28 mouse cellular contexts compared by ENCODE assay signal in the genomic region with DNA sequence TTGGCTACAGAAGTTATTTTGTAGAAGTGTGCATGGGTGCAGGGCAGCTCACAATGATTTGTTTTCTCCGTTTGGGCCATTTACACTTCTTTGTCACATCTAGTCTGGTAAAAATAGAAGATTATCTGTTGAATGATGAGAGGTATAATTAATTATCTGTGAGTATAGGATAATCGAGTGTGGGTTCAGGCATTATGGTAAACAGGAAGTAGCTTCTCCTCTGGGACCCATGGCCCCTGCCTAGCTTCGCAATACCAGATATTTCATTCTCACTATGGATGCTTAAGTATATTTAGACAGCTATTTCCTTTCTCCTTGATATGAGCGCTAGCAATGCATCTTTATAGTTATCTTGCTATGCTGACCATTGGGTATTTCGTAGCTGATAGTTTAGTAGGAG.
"Had no signal": no experiment of that assay in that cellular context is flagged by ENCODE, and none has a peak within 500 bp of the region (broad histone marks: within the 10 kb centered on the region; RNA-seq: fewer than 3 reads in every experiment).

No protein-coding gene starts in this region.

- H3K27ac ChIP-seq: embryonic facial prominence, embryonic 10.5 days; embryonic facial prominence, embryonic 12.5 days; embryonic facial prominence, embryonic 13.5 days; embryonic facial prominence, embryonic 15.5 days; forebrain, embryonic 10.5 days; forebrain, embryonic 12.5 days; forebrain, embryonic 13.5 days; forebrain, embryonic 15.5 days; gastrocnemius, adult 2 months had no signal

- H3K36me3 ChIP-seq: embryonic facial prominence, embryonic 10.5 days; embryonic facial prominence, embryonic 12.5 days; embryonic facial prominence, embryonic 13.5 days; embryonic facial prominence, embryonic 15.5 days; forebrain, embryonic 10.5 days; forebrain, embryonic 12.5 days; forebrain, embryonic 15.5 days had no signal

- H3K27me3 ChIP-seq: embryonic facial prominence, embryonic 12.5 days; embryonic facial prominence, embryonic 13.5 days; embryonic facial prominence, embryonic 15.5 days; forebrain, embryonic 12.5 days; forebrain, embryonic 13.5 days; forebrain, embryonic 15.5 days had no signal

- H3K4me3 ChIP-seq: embryonic facial prominence, embryonic 10.5 days; embryonic facial prominence, embryonic 12.5 days; embryonic facial prominence, embryonic 13.5 days; embryonic facial prominence, embryonic 15.5 days; erythroblast, embryonic 14.5 days; forebrain, embryonic 10.5 days; forebrain, embryonic 12.5 days; forebrain, embryonic 13.5 days; forebrain, embryonic 15.5 days; gastrocnemius, adult 2 months had no signal

- H3K9ac ChIP-seq: embryonic facial prominence, embryonic 12.5 days; embryonic facial prominence, embryonic 13.5 days; embryonic facial prominence, embryonic 15.5 days; forebrain, embryonic 12.5 days; forebrain, embryonic 13.5 days; forebrain, embryonic 15.5 days; forebrain, postnatal 0 days had no signal

- ATAC-seq: forebrain, embryonic 13.5 days; forebrain, embryonic 14.5 days; forebrain, embryonic 15.5 days; forebrain, embryonic 16.5 days; forebrain, postnatal 0 days had no signal

- H3K4me1 ChIP-seq: embryonic facial prominence, embryonic 10.5 days; embryonic facial prominence, embryonic 12.5 days; embryonic facial prominence, embryonic 13.5 days; embryonic facial prominence, embryonic 15.5 days; forebrain, embryonic 10.5 days; forebrain, embryonic 12.5 days; forebrain, embryonic 13.5 days; forebrain, embryonic 15.5 days had no signal

- H3K9me3 ChIP-seq: embryonic facial prominence, embryonic 10.5 days; embryonic facial prominence, embryonic 12.5 days; embryonic facial prominence, embryonic 13.5 days; embryonic facial prominence, embryonic 15.5 days; forebrain, embryonic 10.5 days; forebrain, embryonic 12.5 days; forebrain, embryonic 13.5 days; forebrain, embryonic 15.5 days had no signal

- H3K4me2 ChIP-seq: embryonic facial prominence, embryonic 12.5 days; embryonic facial prominence, embryonic 13.5 days; embryonic facial prominence, embryonic 15.5 days; forebrain, embryonic 12.5 days; forebrain, embryonic 13.5 days; forebrain, embryonic 15.5 days had no signal

- DNase-seq: cerebellum, adult 18-20 months; cerebellum, adult 2 months; cerebellum, adult 8-10 months; cerebellum, adult 9-10 months; cerebellum, adult 9-11 months; cerebellum, postnatal 10 days; cerebellum, postnatal 14 days; cerebellum, postnatal 25 days; cerebellum, postnatal 36 days; embryo, embryonic 11 days; forebrain, postnatal 0 days; gastrocnemius, adult 2 months; gastrocnemius, postnatal 10 days; gastrocnemius, postnatal 14 days; gastrocnemius, postnatal 25 days; gastrocnemius, postnatal 36 days; heart, adult 11 months had no signal
